Mouse (Mus musculus) brain, embryonic 18.5 days (tissue): Measurements from ENCODE around the gene Tor3a.
"Not testable (repeated sequence)": the region's sequence is repeated elsewhere in the genome, so short reads cannot be mapped to it uniquely, and the experiment has no call there.

Experiments used
- DNase-seq: peaks from one replicate; pipeline ENCODE4 v3.0.0-alpha.2; 2012; ENCODE audit warnings: low read depth, low spot score

The Tor3a gene

GRCm38 (mm10) chr1:156671921-156672320 is 2.2 kb downstream of the Tor3a start:
- DNase-seq, result no peak

GRCm38 (mm10) chr1:156669208-156669983 is 4.8 kb downstream of the Tor3a start:
- no peak for DNase-seq

- DNase-seq, result no peak
Observed at GRCm38 (mm10) chr1:156668602-156669001, 5.6 kb downstream of the Tor3a start.

- no peak for DNase-seq
Observed at GRCm38 (mm10) chr1:156667141-156667926, 6.8 kb downstream of the Tor3a start.

- DNase-seq, result no peak
Observed at GRCm38 (mm10) chr1:156665777-156666176, 8.4 kb downstream of the Tor3a start.

GRCm38 (mm10) chr1:156660660-156661236 is 13.4 kb downstream of the Tor3a start:
- DNase-seq, result not testable (repeated sequence)

GRCm38 (mm10) chr1:156659906-156660659 is 14.1 kb downstream of the Tor3a start:
- DNase-seq, result no peak

- no peak for DNase-seq
Observed at GRCm38 (mm10) chr1:156658676-156659075, 15.5 kb downstream of the Tor3a start.

- no peak for DNase-seq
Observed at GRCm38 (mm10) chr1:156657523-156657922, 16.6 kb downstream of the Tor3a start.

GRCm38 (mm10) chr1:156654735-156655530 is 19.2 kb downstream of the Tor3a start:
- DNase-seq, result no peak

GRCm38 (mm10) chr1:156652189-156652822 is 21.9 kb downstream of the Tor3a start:
- DNase-seq, result no peak

GRCm38 (mm10) chr1:156650631-156651030 is 23.5 kb downstream of the Tor3a start:
- DNase-seq, result no peak

- DNase-seq, result no peak
Observed at GRCm38 (mm10) chr1:156648705-156649104, 25.5 kb downstream of the Tor3a start.

- DNase-seq, result no peak
Observed at GRCm38 (mm10) chr1:156645971-156646370, 28.2 kb downstream of the Tor3a start.

- DNase-seq, result no peak
Observed at GRCm38 (mm10) chr1:156644780-156645523, 29.2 kb downstream of the Tor3a start.

- no peak for DNase-seq
Observed at GRCm38 (mm10) chr1:156644061-156644460, 30.1 kb downstream of the Tor3a start.

- DNase-seq, result no peak
Observed at GRCm38 (mm10) chr1:156642813-156643212, 31.3 kb downstream of the Tor3a start.

GRCm38 (mm10) chr1:156641808-156642207 is 32.3 kb downstream of the Tor3a start:
- DNase-seq, result no peak

GRCm38 (mm10) chr1:156640577-156640976 is 33.6 kb downstream of the Tor3a start:
- DNase-seq, result no peak

- DNase-seq, result no peak
Observed at GRCm38 (mm10) chr1:156639455-156639854, 34.7 kb downstream of the Tor3a start.
